Mouse (Mus musculus): ENCODE data around the gene Ccdc93. TPM values are rescaled to one million over a fixed set of nuclear protein-coding genes. Genes with fewer than 3 reads are reported as not detected.

Ccdc93 gene
- 14.9 and 15.8 TPM in 2 replicates for polyA plus RNA-seq (2016; fragmentation: Nextera tagmentation; extraction: Ambion mirVana)

- Histone ChIP-seq H3K4me2 (replicated peaks) (peak within 1 kb of the TSS; percentile 80), H3K9me3 (replicated peaks) (no peaks in the 10 kb centered on the region), H3K4me1 (peaks cover 16% of the 10 kb centered on the region), H3K9ac (peak within 1 kb of the TSS; percentile 82), H3K27me3 (no peaks in the 10 kb centered on the region), H3K4me3 (peak within 1 kb of the TSS; percentile 90), H3K27ac (no peak within 1 kb of the TSS; the same call in 1 of the 2 replicates), H3K36me3 (0 out of 2 replicates have a peak, but pooled peaks cover 9% of the 10 kb centered on the region)
- WGBS = under 1% methylated on average over 46 of the region's 47 CpGs
- ATAC-seq (ENCODE audit: low FRiP score) = peak; percentile 93
Measured at GRCm38 (mm10) chr1:121430938-121431928, at the start of gene Ccdc93. Gene Ccdc93 (plus strand): TSS chr1:121431049.

GRCm38 (mm10) chr1:121381562-121381961 is 49.3 kb upstream of the Ccdc93 start:
- Histone ChIP-seq H3K9ac (no peak overlapping the region), H3K4me2 (replicated peaks) (no peak overlapping the region), H3K36me3 (no peaks in the 10 kb centered on the region), H3K27me3 (no peaks in the 10 kb centered on the region), H3K4me3 (no peak overlapping the region), H3K4me1 (no peaks in the 10 kb centered on the region), H3K9me3 (replicated peaks) (no peaks in the 10 kb centered on the region), H3K27ac (no peak overlapping the region)
- WGBS = 68% methylated on average over 3 of the region's 3 CpGs
- ATAC-seq (ENCODE audit: low FRiP score) = no peak

- Histone ChIP-seq H3K27me3 (no peaks in the 10 kb centered on the region), H3K9ac (no peak overlapping the region), H3K9me3 (replicated peaks) (no peaks in the 10 kb centered on the region), H3K4me1 (peaks cover 3% of the 10 kb centered on the region), H3K4me2 (replicated peaks) (no peak overlapping the region), H3K4me3 (no peak overlapping the region), H3K27ac (no peak overlapping the region), H3K36me3 (no peaks in the 10 kb centered on the region)
- ATAC-seq (ENCODE audit: low FRiP score) = peak; percentile 58; the same call in 1 of the 2 replicates
- WGBS = 39% methylated on average over 6 of the region's 6 CpGs
Measured at GRCm38 (mm10) chr1:121388312-121388711, 42.5 kb upstream of the Ccdc93 start.

- no peaks in the 10 kb centered on the region for H3K36me3 ChIP-seq
- H3K4me1 ChIP-seq = peaks cover 3% of the 10 kb centered on the region
- H3K9ac ChIP-seq = no peak overlapping the region
- no peaks in the 10 kb centered on the region for H3K27me3 ChIP-seq
- ATAC-seq (ENCODE audit: low FRiP score) = no peak
- no peaks in the 10 kb centered on the region for H3K9me3 ChIP-seq (replicated peaks)
- whole genome bisulfite sequencing = 58% methylated on average over 7 of the region's 7 CpGs
- H3K4me3 ChIP-seq = no peak overlapping the region
- no peak overlapping the region for H3K4me2 ChIP-seq (replicated peaks)
- no peak overlapping the region for H3K27ac ChIP-seq
Measured at GRCm38 (mm10) chr1:121388732-121389131, 42.1 kb upstream of the Ccdc93 start.

GRCm38 (mm10) chr1:121389574-121389973 is 41.3 kb upstream of the Ccdc93 start:
- no peak overlapping the region for H3K9ac ChIP-seq
- no peak overlapping the region for H3K27ac ChIP-seq
- no peaks in the 10 kb centered on the region for H3K36me3 ChIP-seq
- H3K4me2 ChIP-seq (replicated peaks) = no peak overlapping the region
- WGBS = 88% methylated on average over 12 of the region's 12 CpGs
- no peaks in the 10 kb centered on the region for H3K27me3 ChIP-seq
- ATAC-seq (ENCODE audit: low FRiP score) = no peak
- no peak overlapping the region for H3K4me3 ChIP-seq
- H3K9me3 ChIP-seq (replicated peaks) = no peaks in the 10 kb centered on the region
- peaks cover 3% of the 10 kb centered on the region for H3K4me1 ChIP-seq

GRCm38 (mm10) chr1:121390003-121390402 is 40.8 kb upstream of the Ccdc93 start:
- H3K9ac ChIP-seq = no peak overlapping the region
- WGBS = 82% methylated on average over 5 of the region's 5 CpGs

GRCm38 (mm10) chr1:121390421-121390820 is 40.4 kb upstream of the Ccdc93 start:
- no peak for ATAC-seq (ENCODE audit: low FRiP score)
- Histone ChIP-seq H3K4me3 (no peak overlapping the region), H3K27ac (peak overlapping the region; percentile 40; the same call in 1 of the 2 replicates), H3K27me3 (no peaks in the 10 kb centered on the region), H3K9me3 (replicated peaks) (no peaks in the 10 kb centered on the region), H3K4me2 (replicated peaks) (no peak overlapping the region; the same call in 1 of the 2 replicates), H3K4me1 (peaks cover 3% of the 10 kb centered on the region), H3K36me3 (no peaks in the 10 kb centered on the region), H3K9ac (no peak overlapping the region)
- 59% methylated on average over 13 of the region's 13 CpGs for WGBS

More at GRCm38 (mm10) chr1:121390003-121390402, 40.8 kb upstream of the Ccdc93 start:
- no peaks in the 10 kb centered on the region for H3K9me3 ChIP-seq (replicated peaks)
- H3K27me3 ChIP-seq = no peaks in the 10 kb centered on the region
- no peak for ATAC-seq (ENCODE audit: low FRiP score)
- no peaks in the 10 kb centered on the region for H3K36me3 ChIP-seq
- no peak overlapping the region for H3K4me3 ChIP-seq
- H3K27ac ChIP-seq = no peak overlapping the region
- H3K4me1 ChIP-seq = peaks cover 3% of the 10 kb centered on the region
- no peak overlapping the region for H3K4me2 ChIP-seq (replicated peaks)

- Histone ChIP-seq H3K36me3 (no peaks in the 10 kb centered on the region), H3K27me3 (no peaks in the 10 kb centered on the region), H3K9ac (no peak overlapping the region), H3K4me1 (peaks cover 3% of the 10 kb centered on the region), H3K27ac (peak overlapping the region; percentile 40; the same call in 1 of the 2 replicates), H3K4me2 (replicated peaks) (no peak overlapping the region; the same call in 1 of the 2 replicates), H3K4me3 (no peak overlapping the region), H3K9me3 (replicated peaks) (no peaks in the 10 kb centered on the region)
- ATAC-seq (ENCODE audit: low FRiP score) = peak; percentile 53; the same call in 1 of the 2 replicates
- 64% methylated on average over 8 of the region's 8 CpGs for WGBS
Measured at GRCm38 (mm10) chr1:121390855-121391254, 40.0 kb upstream of the Ccdc93 start.

GRCm38 (mm10) chr1:121393117-121393516 is 37.7 kb upstream of the Ccdc93 start:
- 85% methylated on average over 2 of the region's 2 CpGs for WGBS
- no peak overlapping the region for H3K9ac ChIP-seq
- no peak for ATAC-seq (ENCODE audit: low FRiP score)
- H3K4me3 ChIP-seq = no peak overlapping the region
- no peaks in the 10 kb centered on the region for H3K36me3 ChIP-seq
- no peaks in the 10 kb centered on the region for H3K27me3 ChIP-seq
- no peak overlapping the region for H3K4me2 ChIP-seq (replicated peaks)
- no peak overlapping the region for H3K27ac ChIP-seq
- no peaks in the 10 kb centered on the region for H3K9me3 ChIP-seq (replicated peaks)
- no peaks in the 10 kb centered on the region; the same call in 1 of the 2 replicates for H3K4me1 ChIP-seq

- no peak overlapping the region for H3K9ac ChIP-seq
- no peaks in the 10 kb centered on the region; the same call in 1 of the 2 replicates for H3K4me1 ChIP-seq
- no peak for ATAC-seq (ENCODE audit: low FRiP score)
- no peaks in the 10 kb centered on the region for H3K36me3 ChIP-seq
- no peaks in the 10 kb centered on the region for H3K9me3 ChIP-seq (replicated peaks)
- no peak overlapping the region for H3K4me3 ChIP-seq
- 80% methylated on average over 5 of the region's 5 CpGs for WGBS
- H3K4me2 ChIP-seq (replicated peaks) = no peak overlapping the region
- H3K27ac ChIP-seq = no peak overlapping the region
- no peaks in the 10 kb centered on the region for H3K27me3 ChIP-seq
Measured at GRCm38 (mm10) chr1:121394764-121395163, 36.1 kb upstream of the Ccdc93 start.

- Histone ChIP-seq H3K36me3 (no peaks in the 10 kb centered on the region), H3K4me2 (replicated peaks) (no peak overlapping the region), H3K9ac (no peak overlapping the region), H3K4me1 (no peaks in the 10 kb centered on the region; the same call in 1 of the 2 replicates), H3K27ac (no peak overlapping the region), H3K9me3 (replicated peaks) (no peaks in the 10 kb centered on the region), H3K4me3 (no peak overlapping the region), H3K27me3 (no peaks in the 10 kb centered on the region)
- ATAC-seq (ENCODE audit: low FRiP score) = no peak
- 81% methylated on average over 4 of the region's 4 CpGs for WGBS
Measured at GRCm38 (mm10) chr1:121396501-121396900, 34.3 kb upstream of the Ccdc93 start.

GRCm38 (mm10) chr1:121398231-121398630 is 32.6 kb upstream of the Ccdc93 start:
- no peak overlapping the region for H3K4me2 ChIP-seq (replicated peaks)
- no peaks in the 10 kb centered on the region for H3K9me3 ChIP-seq (replicated peaks)
- WGBS = 71% methylated on average over 4 of the region's 4 CpGs
- ATAC-seq (ENCODE audit: low FRiP score) = no peak
- H3K9ac ChIP-seq = no peak overlapping the region
- H3K36me3 ChIP-seq = no peaks in the 10 kb centered on the region
- H3K4me3 ChIP-seq = no peak overlapping the region
- H3K27me3 ChIP-seq = no peaks in the 10 kb centered on the region
- no peaks in the 10 kb centered on the region for H3K4me1 ChIP-seq
- no peak overlapping the region for H3K27ac ChIP-seq
